Comparison of ENCODE assay signal across 8 mouse cellular contexts in genomic region chr16:91352084-91352562, GRCm38 (mm10). TPM values are rescaled to one million over a fixed set of nuclear protein-coding genes. Genes with fewer than 3 reads are reported as not detected.
DNase-seq lines count a peak whose midpoint lies in the region; ATAC-seq and TF ChIP-seq lines count a peak whose summit lies in the region.
"Had no signal": no experiment of that assay in that cellular context is flagged by ENCODE, and none has a peak within 500 bp of the region (broad histone marks: within the 10 kb centered on the region; RNA-seq: fewer than 3 reads in every experiment).

No protein-coding gene starts in this region.

- no peak for TF ChIP-seq CTCF in embryonic fibroblast, embryonic 13.5 days (IDR thresholded peaks at IDR 0.05; ENCODE audit: borderline replicate concordance, insufficient read depth, low read length)
- TF ChIP-seq CTCF in heart, postnatal 0 days (IDR thresholded peaks at IDR 0.05; ENCODE audit: low read depth) = peak; percentile 86

- H3K27ac ChIP-seq in ES-E14 (ENCODE audit: insufficient read depth, low read depth, low read length, poor library complexity, severe bottlenecking) = no peak overlapping the region
- peak overlapping the region; percentile 43 for H3K27ac ChIP-seq in embryonic fibroblast, embryonic 13.5 days (ENCODE audit: insufficient read depth, low read length)
- H3K27ac ChIP-seq in heart, postnatal 0 days (ENCODE audit: low read depth) = no peak overlapping the region

- no peak for TF ChIP-seq POLR2A in embryonic fibroblast, embryonic 13.5 days (IDR thresholded peaks at IDR 0.05; ENCODE audit: low read depth, low read length)

- H3K4me2 ChIP-seq in heart, postnatal 0 days (ENCODE audit: low read depth, low read length) = no peak overlapping the region

- peak; percentile 43 for DNase-seq in ES-E14 (ENCODE audit: low read depth, low spot score)
- DNase-seq in adrenal gland, postnatal 36 days = peak; percentile 67 to 76
- peak; percentile 64 for DNase-seq in heart, postnatal 0 days (ENCODE audit: low spot score)
- DNase-seq in layer of hippocampus, postnatal 25 days (ENCODE audit: extremely low spot score in 1 of 2, low spot score in 1 of 2) = peak; percentile 62 to 83
- DNase-seq in lung, postnatal 36 days = peak; percentile 78
- peak; percentile 82 to 88 for DNase-seq in right cerebral cortex, postnatal 10 days (ENCODE audit: low spot score in 2 of 2)

- H3K4me1 ChIP-seq in ES-E14 (ENCODE audit: control insufficient read depth in 2 of 2, insufficient read depth in 2 of 2, low read length in 2 of 2, poor library complexity in 1 of 2) = no peaks in the 10 kb centered on the region
- H3K4me1 ChIP-seq in embryonic fibroblast, embryonic 13.5 days (ENCODE audit: control insufficient read depth, insufficient read depth, low read length) = peaks cover 10% of the 10 kb centered on the region; the same call in 1 of the 2 replicates
- no peaks in the 10 kb centered on the region for H3K4me1 ChIP-seq in heart, postnatal 0 days (ENCODE audit: control insufficient read depth, insufficient read depth)

- no peaks in the 10 kb centered on the region for H3K36me3 ChIP-seq in ES-E14 (ENCODE audit: control insufficient read depth, insufficient read depth, low read length, poor library complexity, severe bottlenecking)
- no peaks in the 10 kb centered on the region for H3K36me3 ChIP-seq in heart, postnatal 0 days (replicated peaks; ENCODE audit: control insufficient read depth, insufficient read depth, low read length)

- in situ Hi-C loops in ES-E14 (cut with MboI; ENCODE audit: low sequenced_read_pairs in 2 of 2, unreplicated experiment in 2 of 2) = loop anchor here (5.0 to 25.0 kb wide), 3 partner anchors 130 to 270 kb away; partner anchors contain the start of gene 4932438H23Rik (in 1 of the 2)

- WGBS in heart, postnatal 0 days = 8% methylated on average over 7 of the region's 7 CpGs

- no peak for ATAC-seq in heart, postnatal 0 days (ENCODE audit: insufficient read depth, low read depth)

- H3K4me3 ChIP-seq in ES-E14 (ENCODE audit: insufficient read depth in 1 of 2, low read depth in 1 of 2, low read length in 2 of 2, poor library complexity in 1 of 2, severe bottlenecking in 1 of 2) = no peak overlapping the region
- no peak overlapping the region for H3K4me3 ChIP-seq in embryonic fibroblast, embryonic 13.5 days (ENCODE audit: insufficient read depth, low read length)
- no peak overlapping the region for H3K4me3 ChIP-seq in heart, postnatal 0 days (ENCODE audit: low read depth, low read length)

- TF ChIP-seq EP300 in heart, postnatal 0 days (IDR thresholded peaks at IDR 0.05; ENCODE audit: low read depth) = no peak

- no peak overlapping the region for H3K9ac ChIP-seq in ES-E14 (ENCODE audit: insufficient read depth, low read depth, low read length, poor library complexity, severe bottlenecking)
- no peak overlapping the region for H3K9ac ChIP-seq in heart, postnatal 0 days (replicated peaks; ENCODE audit: low read depth, low read length)

- no peaks in the 10 kb centered on the region for H3K9me3 ChIP-seq in ES-E14 (ENCODE audit: control insufficient read depth, insufficient read depth, low read depth, low read length)
- H3K9me3 ChIP-seq in heart, postnatal 0 days (replicated peaks; ENCODE audit: control insufficient read depth, low read length) = no peaks in the 10 kb centered on the region

- H3K27me3 ChIP-seq in heart, postnatal 0 days (ENCODE audit: control insufficient read depth, insufficient read depth, low read length) = no peaks in the 10 kb centered on the region

TF ChIP-seq in ES-E14, 5 proteins besides CTCF, POLR2A, EP300 and RAD21:
- TF ChIP-seq ZNF384 (IDR thresholded peaks at IDR 0.05; ENCODE audit: low read depth, low read length) (no peak), ZC3H11A (IDR thresholded peaks at IDR 0.05; ENCODE audit: borderline replicate concordance, low read depth, low read length) (peak; percentile 69; the same call in 1 of the 2 replicates)

RNA-seq across cellular contexts. Expression of gene Ifnar2, which starts 20.5 kb away (rescaled TPM):
- 20.6 and 33.6 TPM in 2 replicates for total RNA-seq in ES-E14 (2012; rRNA removed)
- 100 to 1,000 TPM; 101 to 120 TPM for total RNA-seq in adrenal gland, postnatal 36 days (2021)
- polyA plus RNA-seq in embryonic fibroblast, embryonic 13.5 days (2011; ENCODE audit: insufficient read length, low read depth, missing spikeins) = 54.8 and 68.1 TPM in 2 replicates
- total RNA-seq in heart, postnatal 0 days (2014; rRNA removed; ENCODE audit: low replicate concordance) = 30.0 and 31.0 TPM in 2 replicates
- polyA plus RNA-seq in heart, postnatal 0 days (2015; fragmentation: Nextera tagmentation; extraction: Ambion mirVana) = 48.8 and 49.8 TPM in 2 replicates
- 10 to 100 TPM; 23.8 TPM for total RNA-seq in layer of hippocampus, postnatal 25 days (2021)

RNA-seq across cellular contexts. Expression of gene Gm21970, which starts 39.4 kb away (rescaled TPM):
- not detected in 2 replicates for total RNA-seq in ES-E14 (2012; rRNA removed)
- not detected for total RNA-seq in adrenal gland, postnatal 36 days (2021)
- 9.3 TPM in 1 of 2 replicates, not detected in the other for polyA plus RNA-seq in embryonic fibroblast, embryonic 13.5 days (2011; ENCODE audit: insufficient read length, low read depth, missing spikeins)
- 2.4 TPM in 1 of 2 replicates, not detected in the other for total RNA-seq in heart, postnatal 0 days (2014; rRNA removed; ENCODE audit: low replicate concordance)
- polyA plus RNA-seq in heart, postnatal 0 days (2015; fragmentation: Nextera tagmentation; extraction: Ambion mirVana) = 0.27 TPM in 1 of 2 replicates, not detected in the other
- total RNA-seq in layer of hippocampus, postnatal 25 days (2021) = not detected
- polyA plus RNA-seq: large intestine, adult 2 months had no signal

RNA-seq across cellular contexts. Expression of gene Il10rb, which starts 53.8 kb away (rescaled TPM):
- 2.3 and 3.4 TPM in 2 replicates for total RNA-seq in ES-E14 (2012; rRNA removed)
- total RNA-seq in adrenal gland, postnatal 36 days (2021) = 100 to 1,000 TPM; 202 to 301 TPM
- 29.0 and 34.6 TPM in 2 replicates for polyA plus RNA-seq in embryonic fibroblast, embryonic 13.5 days (2011; ENCODE audit: insufficient read length, low read depth, missing spikeins)
- 44.4 and 63.3 TPM in 2 replicates for total RNA-seq in heart, postnatal 0 days (2014; rRNA removed; ENCODE audit: low replicate concordance)
- 89.0 and 99.4 TPM in 2 replicates for polyA plus RNA-seq in heart, postnatal 0 days (2015; fragmentation: Nextera tagmentation; extraction: Ambion mirVana)
- total RNA-seq in layer of hippocampus, postnatal 25 days (2021) = 10 to 100 TPM in 1 of 2 experiments, 1 to 10 TPM in 1; 9.7 to 11.2 TPM
